Mouse (Mus musculus) Muller cell, postnatal 12 days (primary cell): ENCODE data around the gene Marco.

Experiments used
- DNase-seq: peaks from one replicate; pipeline ENCODE4 v3.0.0-alpha.2; 2015; ENCODE audit errors: inconsistent ontology term

Gene Marco

DNA sequence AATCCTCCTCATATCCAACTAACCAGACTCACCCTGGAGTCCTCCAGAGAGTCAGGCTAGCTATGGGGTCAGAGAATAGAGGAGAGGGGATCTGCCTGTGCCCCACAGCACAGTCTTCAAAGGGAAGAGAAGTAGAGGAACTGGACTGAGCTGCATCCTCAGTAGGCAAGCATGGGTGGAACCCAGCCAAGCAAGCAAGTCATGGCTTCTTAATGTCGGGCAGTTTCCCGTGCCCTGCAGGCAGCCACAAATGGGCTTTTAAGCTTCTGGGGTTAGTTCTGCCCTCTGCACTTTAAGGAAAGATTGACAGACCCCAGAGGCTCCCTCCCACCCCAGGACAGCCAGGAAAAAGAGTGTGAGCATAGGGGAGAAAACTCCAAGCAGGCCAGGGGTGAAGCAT is 63.2 kb downstream of the Marco start:
- DNase-seq: no peak

DNA sequence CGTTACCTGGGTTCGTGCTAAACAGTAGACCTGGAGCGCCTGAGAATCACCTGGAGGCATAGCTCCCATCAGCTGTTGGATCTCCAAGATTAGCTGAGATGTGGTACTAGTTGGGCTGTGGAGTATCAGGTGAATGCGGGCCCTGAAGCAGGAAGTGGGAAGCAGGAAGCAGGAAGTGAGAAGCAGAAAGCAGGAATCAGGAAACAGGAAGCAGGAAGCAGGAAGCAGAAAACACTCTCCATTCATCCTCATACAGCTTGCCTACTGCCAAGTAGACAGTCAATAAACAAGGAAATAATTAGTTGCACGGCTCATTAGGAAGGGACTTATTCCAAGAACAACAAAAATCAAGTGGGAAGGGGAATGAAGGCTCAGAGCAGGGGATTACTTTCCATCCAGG is 69.2 kb downstream of the Marco start:
- no peak for DNase-seq

DNA sequence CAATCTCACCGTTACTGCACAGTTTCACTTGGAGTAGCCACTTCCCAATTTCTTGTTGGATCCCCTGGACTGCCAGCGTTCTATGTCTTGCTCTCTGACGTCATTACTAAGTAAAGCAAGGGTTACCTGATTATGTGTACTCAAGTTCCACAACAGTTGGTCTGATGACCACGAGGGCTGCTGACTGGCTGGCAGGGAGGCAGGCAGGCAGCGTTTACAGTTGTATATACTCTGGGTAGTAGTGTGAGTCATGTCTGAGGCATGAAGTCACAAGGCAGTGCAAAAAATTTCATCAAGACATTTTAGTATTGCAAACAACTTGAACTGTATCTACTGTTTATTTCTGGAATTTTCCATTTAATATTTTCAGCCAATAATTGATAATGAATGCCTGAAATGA is 74.7 kb downstream of the Marco start:
- DNase-seq: no peak

GRCm38 (mm10) chr1:120425587-120425986 is 79.2 kb downstream of the Marco start:
- DNase-seq: no peak
